Mouse (Mus musculus) liver, adult 2 months (tissue): ENCODE data around the gene Elmsan1.

Experiments used
- CTCF ChIP-seq: fragments of 200-500 bp; IDR thresholded peaks from 2 replicates; pipeline ENCODE4 v1.5.1; 2011; ENCODE audit warnings: low read depth, low read length, control low read depth
- POLR2A ChIP-seq: fragments of 200-500 bp; IDR thresholded peaks from 2 replicates; pipeline ENCODE4 v1.6.1; 2011; ENCODE audit warnings: low read length, control low read depth; ENCODE audit not compliant: insufficient read depth; ENCODE audit errors: extremely low read depth

DNA sequence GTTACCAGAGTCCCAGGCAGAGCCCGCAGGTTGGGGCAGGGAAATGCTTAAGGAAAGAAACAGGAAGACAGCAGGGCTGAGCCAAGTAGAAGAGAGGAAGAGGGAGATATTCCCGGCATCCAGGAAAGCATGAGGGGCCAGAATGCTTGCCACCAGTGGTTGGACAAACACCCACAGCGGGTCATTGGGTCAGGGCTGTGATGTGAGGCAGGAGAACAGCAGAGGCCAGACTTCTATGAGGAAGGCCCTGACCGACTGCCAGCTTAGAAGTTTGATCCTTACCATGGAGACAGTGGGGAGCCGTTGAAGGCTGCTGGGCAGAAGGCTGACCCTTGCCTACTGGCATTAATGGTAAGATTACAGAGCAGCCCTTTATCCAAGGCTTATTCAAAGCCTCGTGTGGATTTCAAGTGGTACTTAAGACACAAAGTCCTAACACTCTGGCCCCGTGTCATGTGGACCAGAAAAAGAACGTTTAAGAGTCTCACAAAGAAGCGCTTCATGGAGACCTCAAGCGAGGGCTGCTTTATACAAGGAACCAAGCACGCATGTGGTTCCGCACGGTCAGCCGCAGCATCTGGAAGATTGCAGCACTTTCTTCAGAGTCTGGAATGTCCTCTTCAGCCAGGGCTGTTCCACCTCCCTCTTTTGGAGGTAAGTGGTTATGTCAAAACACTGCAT, 4.0 kb downstream of the Elmsan1 start:
- TF ChIP-seq CTCF (no peak), POLR2A (no peak)
